10 mouse cellular contexts compared by ENCODE assay signal in genomic region chr13:51378126-51378525, GRCm38 (mm10). TPM values are rescaled to one million over a fixed set of nuclear protein-coding genes. Genes with fewer than 3 reads are reported as not detected.
A peak's percentile ranks its signal among the peaks of the same experiment; 100 is the strongest.
DNase-seq lines count a peak whose midpoint lies in the region; ATAC-seq and TF ChIP-seq lines count a peak whose summit lies in the region.
"Had no signal": no experiment of that assay in that cellular context is flagged by ENCODE, and none has a peak within 500 bp of the region (broad histone marks: within the 10 kb centered on the region; RNA-seq: fewer than 3 reads in every experiment).

No protein-coding gene starts in this region.

- no peaks in the 10 kb centered on the region for H3K9me3 ChIP-seq in heart, embryonic 13.5 days
- no peaks in the 10 kb centered on the region for H3K9me3 ChIP-seq in stomach, embryonic 14.5 days (ENCODE audit: control insufficient read depth, low read depth, low read length)
- H3K9me3 ChIP-seq in stomach, postnatal 0 days (ENCODE audit: control insufficient read depth, low read length), result no peaks in the 10 kb centered on the region
- H3K9me3 ChIP-seq in liver, embryonic 11.5 days (ENCODE audit: control insufficient read depth, low read length), result no peaks in the 10 kb centered on the region

- H3K27ac ChIP-seq in heart, embryonic 13.5 days (replicated peaks), result peak overlapping the region; percentile 93
- no peak overlapping the region for H3K27ac ChIP-seq in stomach, embryonic 14.5 days (ENCODE audit: low read length)
- no peak overlapping the region for H3K27ac ChIP-seq in stomach, postnatal 0 days (replicated peaks)
- no peak overlapping the region for H3K27ac ChIP-seq in liver, embryonic 11.5 days (ENCODE audit: low read depth, low read length)
- H3K27ac ChIP-seq: left cerebral cortex, adult 2 months had no signal

- H3K4me1 ChIP-seq in heart, embryonic 13.5 days, result peaks cover 41% of the 10 kb centered on the region
- peaks cover 17% of the 10 kb centered on the region for H3K4me1 ChIP-seq in stomach, embryonic 14.5 days (ENCODE audit: control insufficient read depth, insufficient read depth, low read length)
- H3K4me1 ChIP-seq in stomach, postnatal 0 days (replicated peaks; ENCODE audit: control insufficient read depth, insufficient read depth), result 0 out of 2 replicates have a peak, but pooled peaks cover 2% of the 10 kb centered on the region
- H3K4me1 ChIP-seq in liver, embryonic 11.5 days (replicated peaks; ENCODE audit: control insufficient read depth, insufficient read depth, low read length), result peaks cover 9% of the 10 kb centered on the region

- no peaks in the 10 kb centered on the region for H3K27me3 ChIP-seq in heart, embryonic 13.5 days (replicated peaks)
- H3K27me3 ChIP-seq in stomach, embryonic 14.5 days (ENCODE audit: control insufficient read depth, insufficient read depth, low read length), result no peaks in the 10 kb centered on the region
- no peaks in the 10 kb centered on the region for H3K27me3 ChIP-seq in stomach, postnatal 0 days (ENCODE audit: control insufficient read depth, insufficient read depth, low read length)
- H3K27me3 ChIP-seq in liver, embryonic 11.5 days (replicated peaks; ENCODE audit: control insufficient read depth, insufficient read depth, low read length), result no peaks in the 10 kb centered on the region

- 2% methylated on average over 4 of the region's 4 CpGs for WGBS in heart, embryonic 13.5 days
- 21% methylated on average over 4 of the region's 4 CpGs for whole genome bisulfite sequencing in stomach, embryonic 14.5 days
- 31% methylated on average over 4 of the region's 4 CpGs for WGBS in stomach, postnatal 0 days
- WGBS in liver, embryonic 11.5 days, result 16% methylated on average over 4 of the region's 4 CpGs

- DNase-seq in heart, adult 18-20 months, result no peak
- DNase-seq in stomach, postnatal 0 days (ENCODE audit: low spot score), result no peak
- no peak for DNase-seq in liver, embryonic 11.5 days (ENCODE audit: low spot score)
- no peak for DNase-seq in layer of hippocampus, adult 9-10 months (ENCODE audit: low spot score)
- no peak for DNase-seq in gastrocnemius, postnatal 25 days
- DNase-seq in spleen, postnatal 14 days (ENCODE audit: low spot score in 2 of 2), result no peak
- DNase-seq: B cell, adult 2 months had no signal

- peak overlapping the region; percentile 16; the same call in 1 of the 2 replicates for H3K4me3 ChIP-seq in heart, embryonic 13.5 days
- H3K4me3 ChIP-seq in stomach, embryonic 14.5 days (ENCODE audit: low read depth, low read length), result no peak overlapping the region
- H3K4me3 ChIP-seq in stomach, postnatal 0 days (ENCODE audit: low read depth, low read length), result no peak overlapping the region
- H3K4me3 ChIP-seq in liver, embryonic 11.5 days (ENCODE audit: low read depth, low read length), result no peak overlapping the region
- H3K4me3 ChIP-seq: left cerebral cortex, adult 2 months had no signal

- peak overlapping the region; percentile 57 for H3K4me2 ChIP-seq in heart, embryonic 13.5 days
- H3K4me2 ChIP-seq in stomach, embryonic 14.5 days (replicated peaks; ENCODE audit: low read depth, low read length), result 0 out of 2 replicates have a peak overlapping the region, but pooled peaks have one; percentile 18
- no peak overlapping the region for H3K4me2 ChIP-seq in stomach, postnatal 0 days (replicated peaks; ENCODE audit: low read depth)
- peak overlapping the region; percentile 38 for H3K4me2 ChIP-seq in liver, embryonic 11.5 days

- 0 out of 2 replicates have a peak, but pooled peaks have one; percentile 39 for ATAC-seq in heart, embryonic 13.5 days (ENCODE audit: extremely low read depth, insufficient number of reproducible peaks, low FRiP score, low TSS enrichment)
- 0 out of 2 replicates have a peak, but pooled peaks have one; percentile 44 for ATAC-seq in stomach, embryonic 14.5 days (ENCODE audit: insufficient number of reproducible peaks, insufficient read depth, low FRiP score, low read depth)
- ATAC-seq in stomach, postnatal 0 days (ENCODE audit: low FRiP score, low TSS enrichment), result no peak
- ATAC-seq in liver, embryonic 11.5 days (replicated peaks; ENCODE audit: low FRiP score), result no peak

- TF ChIP-seq CTCF in stomach, postnatal 0 days (IDR thresholded peaks at IDR 0.05; ENCODE audit: low read depth), result no peak

- no peaks in the 10 kb centered on the region for H3K36me3 ChIP-seq in heart, embryonic 13.5 days
- H3K36me3 ChIP-seq in stomach, embryonic 14.5 days (ENCODE audit: control insufficient read depth, insufficient read depth, low read length), result no peaks in the 10 kb centered on the region
- no peaks in the 10 kb centered on the region for H3K36me3 ChIP-seq in stomach, postnatal 0 days (ENCODE audit: control insufficient read depth, insufficient read depth, low read length)
- no peaks in the 10 kb centered on the region for H3K36me3 ChIP-seq in liver, embryonic 11.5 days (ENCODE audit: control insufficient read depth, insufficient read depth, low read length)

- TF ChIP-seq EP300 in stomach, postnatal 0 days (optimal IDR thresholded peaks at IDR 0.05), result no peak

- H3K9ac ChIP-seq in heart, embryonic 13.5 days, result no peak overlapping the region
- H3K9ac ChIP-seq in stomach, embryonic 14.5 days (replicated peaks; ENCODE audit: low read depth, low read length), result no peak overlapping the region
- no peak overlapping the region for H3K9ac ChIP-seq in stomach, postnatal 0 days (ENCODE audit: low read length)
- H3K9ac ChIP-seq in liver, embryonic 11.5 days (ENCODE audit: low read depth, low read length), result no peak overlapping the region

RNA-seq across cellular contexts. Expression of gene S1pr3, which starts 30.3 kb away (rescaled TPM):
- 19.3 and 24.0 TPM in 2 replicates for polyA plus RNA-seq in heart, embryonic 13.5 days (2015; fragmentation: Nextera tagmentation; extraction: Ambion mirVana)
- total RNA-seq in heart, adult 18-20 months (2021), result 10 to 100 TPM; 11.5 to 12.7 TPM
- 61.1 and 64.9 TPM in 2 replicates for polyA plus RNA-seq in stomach, embryonic 14.5 days (2014; fragmentation: Nextera tagmentation; extraction: Ambion mirVana)
- 7.2 and 8.1 TPM in 2 replicates for polyA plus RNA-seq in stomach, postnatal 0 days (2015; fragmentation: Nextera tagmentation; extraction: Ambion mirVana)
- 15.5 and 18.0 TPM in 2 replicates for polyA plus RNA-seq in liver, embryonic 11.5 days (2014; fragmentation: Nextera tagmentation; extraction: Ambion mirVana)
- total RNA-seq in gastrocnemius, postnatal 25 days (2021), result 1 to 10 TPM; 4.1 to 4.9 TPM

Comparison
In these comparisons a context has a peak if more than half of its experiments do, and no peak if none do; other contexts are left out.
1. ATAC-seq: peak in heart, embryonic 13.5 days (single experiment) and stomach, embryonic 14.5 days (single experiment); none in stomach, postnatal 0 days (single experiment) and liver, embryonic 11.5 days (single experiment).